Mouse (Mus musculus) liver, postnatal 0 days (tissue): ENCODE measurements at regions not wholly inside any gene's neighbourhood (a gene's known extent, or its start where the extent isn't known, plus 50 kb on each side); places are given as distances from the start of the nearest gene placed in this dataset.

Experiments
- ATAC-seq: fragments of 200-750 bp; cut with Nextera tagmentation; 2 replicates; pipeline ENCODE4 v1.8.0; 2017; ENCODE audit warnings: mild to moderate bottlenecking, moderate library complexity
- DNase-seq: peaks from one replicate; pipeline ENCODE4 v3.0.0-alpha.2; 2016
- H3K27ac ChIP-seq: fragments of 300-500 bp; sonication (generic); 2 replicates; pipeline ENCODE4 v1.5.1; 2014; ENCODE audit warnings: antibody characterized with exemption, moderate library complexity, mild to moderate bottlenecking, low read depth
- H3K27me3 ChIP-seq: fragments of 300-500 bp; sonication (generic); 2 replicates; pipeline ENCODE4 v1.6.1; 2014; ENCODE audit warnings: low read length, control low read depth, mixed read lengths; ENCODE audit not compliant: insufficient read depth
- H3K36me3 ChIP-seq: fragments of 300-500 bp; sonication (generic); replicated peaks from 2 replicates; pipeline ENCODE4 v1.6.1; 2014; ENCODE audit warnings: mild to moderate bottlenecking, control low read depth, low read length, moderate library complexity, mixed read lengths; ENCODE audit not compliant: insufficient read depth
- H3K4me1 ChIP-seq: fragments of 300-500 bp; sonication (generic); 2 replicates; pipeline ENCODE4 v1.6.1; 2014; ENCODE audit warnings: antibody characterized with exemption, mild to moderate bottlenecking, control low read depth; ENCODE audit not compliant: insufficient read depth
- H3K4me2 ChIP-seq: fragments of 300-500 bp; sonication (generic); 2 replicates; pipeline ENCODE4 v1.6.1; 2014; ENCODE audit warnings: low read depth, mild to moderate bottlenecking, low read length, moderate library complexity, mixed read lengths
- H3K4me3 ChIP-seq: fragments of 300-500 bp; sonication (generic); 2 replicates; pipeline ENCODE4 v1.5.1; 2014; ENCODE audit warnings: low read depth, low read length
- H3K9ac ChIP-seq: fragments of 300-500 bp; sonication (generic); replicated peaks from 2 replicates; pipeline ENCODE4 v1.6.1; 2014; ENCODE audit warnings: mild to moderate bottlenecking, moderate library complexity
- H3K9me3 ChIP-seq: fragments of 300-500 bp; sonication (generic); 2 replicates; pipeline ENCODE4 v1.6.1; 2016; ENCODE audit warnings: mild to moderate bottlenecking, control low read depth, low read length, mixed read lengths
- CTCF ChIP-seq: sonication (generic); IDR thresholded peaks from 2 replicates; pipeline ENCODE4 v1.5.1; 2016; ENCODE audit warnings: antibody characterized with exemption, low read depth
- EP300 ChIP-seq: IDR thresholded peaks from 2 replicates; pipeline ENCODE4 v1.6.1; 2016; ENCODE audit warnings: antibody characterized with exemption, low read depth, mild to moderate bottlenecking
- WGBS: fragments of 180-500 bp; shearing (Covaris S2); extraction: QIAGEN DNeasy Blood & Tissue Kit; methylation state at CpG from one replicate; pipeline ENCODE4 v1.1.7; 2014; ENCODE audit not compliant: insufficient replicate concordance; 5-methylcytosine and 5-hydroxymethylcytosine counted together

GRCm38 (mm10) chr12:8854401-8854800, 67.1 kb upstream of the Laptm4a start:
- Histone ChIP-seq H3K36me3 (no peaks in the 10 kb centered on the region), H3K4me2 (no peak overlapping the region), H3K9ac (no peak overlapping the region), H3K27me3 (no peaks in the 10 kb centered on the region), H3K27ac (no peak overlapping the region), H3K4me1 (no peaks in the 10 kb centered on the region), H3K4me3 (no peak overlapping the region), H3K9me3 (no peaks in the 10 kb centered on the region)
- DNase-seq (no peak), ATAC-seq (no peak)
- TF ChIP-seq CTCF (no peak), EP300 (no peak)
- 66% methylated on average over 4 of the region's 4 CpGs for WGBS

DNA sequence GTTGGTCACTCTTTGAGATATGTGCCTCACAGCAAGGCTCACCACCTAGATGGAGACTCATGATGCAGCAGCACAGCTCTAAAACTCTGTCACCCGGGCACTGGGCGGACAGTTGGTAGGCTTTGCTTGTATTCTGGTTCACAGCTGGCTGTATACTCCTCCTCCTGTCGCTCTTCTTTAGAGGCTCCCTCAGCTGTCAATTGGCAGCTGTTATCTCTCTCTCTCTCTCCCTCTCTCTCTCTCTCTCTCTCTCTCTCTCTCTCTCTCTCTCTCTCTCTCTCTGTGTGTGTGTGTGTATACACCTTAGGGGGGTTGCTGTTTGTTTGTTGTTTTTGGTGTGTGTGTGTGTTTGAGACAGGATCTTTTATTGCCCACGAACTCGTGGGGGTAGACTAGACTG, 66.3 kb upstream of the Laptm4a start:
- Histone ChIP-seq H3K9ac (no peak overlapping the region), H3K4me2 (no peak overlapping the region), H3K27me3 (no peaks in the 10 kb centered on the region), H3K4me3 (no peak overlapping the region), H3K9me3 (no peaks in the 10 kb centered on the region), H3K27ac (no peak overlapping the region), H3K36me3 (no peaks in the 10 kb centered on the region), H3K4me1 (no peaks in the 10 kb centered on the region)
- TF ChIP-seq CTCF (no peak), EP300 (no peak)
- WGBS: 57% methylated on average over 5 of the region's 5 CpGs
- ATAC-seq (no peak), DNase-seq (no peak)

- TF ChIP-seq EP300 (no peak), CTCF (no peak)
- Histone ChIP-seq H3K9ac (no peak overlapping the region), H3K4me1 (no peaks in the 10 kb centered on the region), H3K9me3 (no peaks in the 10 kb centered on the region), H3K27me3 (no peaks in the 10 kb centered on the region), H3K4me2 (no peak overlapping the region), H3K36me3 (no peaks in the 10 kb centered on the region), H3K27ac (no peak overlapping the region), H3K4me3 (no peak overlapping the region)
- ATAC-seq (no peak), DNase-seq (no peak)
- WGBS: 36% methylated on average over 1 of the region's 1 CpGs
Measured at GRCm38 (mm10) chr12:8856051-8856543, 65.4 kb upstream of the Laptm4a start.

DNA sequence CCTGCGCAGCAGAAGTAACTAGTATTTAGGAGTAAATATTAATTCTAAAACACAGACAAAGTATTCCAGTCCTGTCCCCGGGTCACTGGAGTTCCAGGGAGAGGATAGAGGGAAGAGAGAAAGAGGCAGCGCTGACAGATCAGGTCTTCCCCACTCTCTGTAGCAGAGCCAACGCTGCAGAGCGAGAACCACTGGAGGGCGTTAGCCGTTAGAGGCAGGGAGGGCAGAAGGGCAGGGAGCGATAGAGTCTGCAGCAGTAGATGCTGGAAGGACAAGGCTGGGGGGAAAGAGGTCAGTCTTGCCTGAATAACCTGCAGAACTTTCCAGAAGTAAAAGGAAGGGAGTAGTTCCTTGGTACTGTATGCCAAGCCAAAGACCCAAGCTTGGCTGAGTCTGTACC, 64.2 kb upstream of the Laptm4a start:
- H3K4me3 ChIP-seq: no peak overlapping the region
- no peaks in the 10 kb centered on the region for H3K27me3 ChIP-seq
- H3K4me2 ChIP-seq: no peak overlapping the region
- no peak overlapping the region for H3K9ac ChIP-seq
- H3K4me1 ChIP-seq: no peaks in the 10 kb centered on the region
- DNase-seq: no peak
- H3K36me3 ChIP-seq: no peaks in the 10 kb centered on the region
- no peak overlapping the region for H3K27ac ChIP-seq
- no peak for ATAC-seq
- TF ChIP-seq CTCF (peak; percentile 32; the same call in 1 of the 2 replicates), EP300 (no peak)
- WGBS: 56% methylated on average over 8 of the region's 8 CpGs
- no peaks in the 10 kb centered on the region for H3K9me3 ChIP-seq

GRCm38 (mm10) chr12:8858748-8859147, 62.7 kb upstream of the Laptm4a start:
- DNase-seq: no peak
- no peak overlapping the region for H3K4me3 ChIP-seq
- ATAC-seq: no peak

GRCm38 (mm10) chr12:8859588-8859987, 61.9 kb upstream of the Laptm4a start:
- no peaks in the 10 kb centered on the region for H3K36me3 ChIP-seq
- H3K27ac ChIP-seq: no peak overlapping the region
- H3K4me1 ChIP-seq: 0 out of 2 replicates have a peak, but pooled peaks cover 2% of the 10 kb centered on the region
- 75% methylated on average over 4 of the region's 4 CpGs for WGBS
- H3K4me3 ChIP-seq: no peak overlapping the region
- TF ChIP-seq CTCF (no peak), EP300 (no peak)
- ATAC-seq (no peak), DNase-seq (no peak)
- H3K27me3 ChIP-seq: no peaks in the 10 kb centered on the region
- H3K9me3 ChIP-seq: no peaks in the 10 kb centered on the region
- no peak overlapping the region for H3K9ac ChIP-seq
- no peak overlapping the region for H3K4me2 ChIP-seq

More at GRCm38 (mm10) chr12:8858748-8859147, 62.7 kb upstream of the Laptm4a start:
- Histone ChIP-seq H3K9me3 (no peaks in the 10 kb centered on the region), H3K36me3 (no peaks in the 10 kb centered on the region), H3K27me3 (no peaks in the 10 kb centered on the region), H3K4me1 (no peaks in the 10 kb centered on the region), H3K27ac (no peak overlapping the region), H3K4me2 (no peak overlapping the region), H3K9ac (no peak overlapping the region)
- no peak for TF ChIP-seq EP300
- TF ChIP-seq CTCF: no peak
- WGBS: 62% methylated on average over 7 of the region's 7 CpGs

GRCm38 (mm10) chr12:8864830-8865229, 56.6 kb upstream of the Laptm4a start:
- TF ChIP-seq EP300 (no peak), CTCF (no peak)
- Histone ChIP-seq H3K27ac (no peak overlapping the region), H3K9me3 (no peaks in the 10 kb centered on the region), H3K4me1 (0 out of 2 replicates have a peak, but pooled peaks cover 2% of the 10 kb centered on the region), H3K36me3 (no peaks in the 10 kb centered on the region), H3K9ac (no peak overlapping the region), H3K4me2 (no peak overlapping the region), H3K4me3 (no peak overlapping the region), H3K27me3 (no peaks in the 10 kb centered on the region)
- 26% methylated on average over 3 of the region's 3 CpGs for WGBS
- peak; percentile 29; the same call in 1 of the 2 replicates for ATAC-seq
- no peak for DNase-seq
